Mouse (Mus musculus) cerebellum, adult 11 months (tissue): Measurements from ENCODE around the gene Neurod2.

Source experiments
- DNase-seq: peaks from one replicate; pipeline ENCODE4 v3.0.0; 2022

Neurod2 gene

DNA sequence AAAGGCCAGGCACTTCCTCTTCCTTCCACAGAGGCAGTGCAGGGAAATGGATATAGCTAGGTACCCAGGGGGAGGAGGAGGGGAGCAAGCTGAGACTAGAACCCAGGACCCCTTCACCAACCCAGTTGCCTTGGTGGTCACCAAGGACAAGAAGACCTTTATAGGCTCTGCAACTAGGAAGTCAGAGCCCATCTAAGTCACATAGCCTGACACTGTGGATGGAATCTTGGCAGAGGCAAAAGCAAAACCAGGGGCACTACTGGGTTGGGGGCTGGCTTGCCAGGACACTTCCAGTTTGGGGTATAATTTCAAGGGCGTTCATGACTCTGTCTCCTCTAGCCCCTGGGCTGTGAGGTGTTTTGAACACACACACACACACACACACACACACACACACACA lies 2.0 kb upstream of the Neurod2 start:
- no peak for DNase-seq

DNA sequence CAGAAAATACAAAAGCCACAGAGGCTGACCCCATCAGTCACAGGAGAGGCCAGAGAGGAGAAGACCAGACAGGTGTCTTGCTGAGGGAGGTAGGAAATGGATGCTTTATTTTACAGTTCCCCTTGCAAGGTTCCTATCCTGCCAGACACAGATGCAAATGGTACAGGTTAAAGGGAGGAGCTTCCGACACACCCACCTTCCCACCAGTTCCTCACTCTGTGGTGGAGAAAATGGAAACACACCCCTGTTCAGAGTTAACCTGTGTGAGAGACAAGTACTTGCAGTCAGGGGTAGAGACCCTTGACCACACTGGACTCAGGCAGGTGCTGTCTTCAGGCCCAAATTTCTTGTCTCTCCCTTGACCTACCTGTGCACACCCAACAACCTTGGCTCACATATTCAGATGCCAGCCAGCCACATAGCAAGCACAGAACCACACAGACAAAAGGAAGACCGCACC lies 1.3 kb upstream of the Neurod2 start:
- no peak for DNase-seq

DNA sequence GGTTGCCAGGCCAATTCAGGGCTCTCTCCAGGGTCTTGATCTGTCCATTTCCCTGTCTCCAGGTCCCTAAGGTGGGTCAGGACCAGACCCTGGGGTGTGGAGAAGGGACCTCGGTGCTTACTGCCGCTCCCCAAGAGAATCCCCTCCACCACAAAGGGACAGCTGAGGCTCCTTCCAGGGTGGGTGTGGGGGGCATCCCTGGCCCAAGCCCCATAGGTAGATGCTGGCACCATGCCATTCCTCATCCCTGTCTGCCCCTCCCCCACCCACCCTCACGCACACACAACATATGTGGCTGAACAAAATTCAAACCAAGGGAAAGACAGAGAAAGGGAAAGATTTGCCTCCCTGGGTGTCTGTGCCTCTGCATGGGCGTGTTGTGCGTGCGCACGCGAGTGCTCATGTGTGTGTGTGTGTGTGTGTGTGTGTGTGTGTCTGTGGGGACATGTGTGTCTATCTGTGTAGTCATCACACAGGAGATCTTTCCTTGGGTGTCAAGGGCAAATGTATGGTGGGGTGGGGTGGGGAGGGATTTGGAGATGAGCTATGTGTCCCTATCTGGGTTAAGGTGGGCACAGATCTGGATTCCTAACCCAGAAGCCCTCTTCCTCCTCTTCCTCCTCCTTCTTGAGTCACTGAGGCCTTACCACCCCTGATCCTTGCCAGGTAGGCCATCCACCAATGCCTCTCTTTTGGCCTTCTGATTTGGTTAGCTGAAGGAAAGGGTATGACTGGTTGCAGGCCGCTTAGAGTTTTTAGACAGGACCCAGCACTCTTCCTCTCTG lies 704 bp upstream of the Neurod2 start:
- peak; percentile 67 for DNase-seq

DNA sequence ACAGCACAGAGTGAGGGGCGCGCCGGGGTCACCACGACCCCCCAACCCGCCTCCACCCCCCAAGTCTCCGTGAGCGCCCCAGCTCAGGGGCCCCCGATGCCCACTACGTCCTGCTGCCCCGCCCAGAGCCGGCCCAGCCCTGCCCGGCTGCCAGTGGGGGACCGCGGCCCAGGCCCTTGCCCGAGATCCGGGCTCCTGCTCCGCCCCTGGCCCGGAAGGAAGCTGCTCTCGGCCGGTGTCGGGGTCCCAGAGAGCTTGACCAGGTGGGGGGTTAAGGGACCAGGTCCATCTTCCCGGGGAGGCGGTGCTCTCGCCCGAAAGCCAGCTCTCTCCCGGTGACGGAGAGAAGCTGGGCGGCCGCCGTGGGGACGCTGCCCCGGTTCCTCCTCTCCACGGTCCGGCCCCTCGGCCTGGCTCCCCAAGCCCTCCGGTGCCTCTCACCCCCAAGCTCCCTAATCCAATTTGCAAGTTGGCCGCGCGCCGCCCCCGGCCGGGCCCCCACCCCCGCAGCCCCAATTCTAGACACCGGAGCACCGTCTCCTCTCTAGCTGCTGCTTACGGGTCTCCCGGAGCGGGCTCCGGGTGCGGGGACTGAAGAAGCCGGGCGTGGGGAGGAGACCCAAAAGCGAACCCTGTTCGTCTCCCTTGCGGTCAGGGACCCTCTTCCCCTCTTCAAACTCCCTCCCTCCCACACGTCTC lies 928 bp downstream of the Neurod2 start:
- peak; percentile 65 for DNase-seq

DNA sequence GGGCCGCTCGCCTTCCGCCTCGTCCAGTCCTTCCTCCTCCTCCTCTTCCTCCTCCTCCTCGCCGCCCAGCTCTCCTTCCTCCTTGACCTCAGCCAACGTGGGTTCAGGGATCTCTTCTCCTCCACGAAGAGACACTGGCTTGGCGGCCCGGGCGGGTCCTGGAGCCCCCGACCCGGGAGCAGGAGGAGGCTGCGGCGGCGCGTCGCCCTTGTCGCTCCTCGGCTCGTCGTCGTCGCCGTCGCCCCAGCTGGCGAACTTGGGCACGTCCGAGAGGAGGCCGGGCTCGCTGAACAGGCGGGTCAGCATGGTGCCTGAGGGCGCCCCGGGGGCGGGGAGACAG lies 1.4 kb downstream of the Neurod2 start:
- no peak for DNase-seq

DNA sequence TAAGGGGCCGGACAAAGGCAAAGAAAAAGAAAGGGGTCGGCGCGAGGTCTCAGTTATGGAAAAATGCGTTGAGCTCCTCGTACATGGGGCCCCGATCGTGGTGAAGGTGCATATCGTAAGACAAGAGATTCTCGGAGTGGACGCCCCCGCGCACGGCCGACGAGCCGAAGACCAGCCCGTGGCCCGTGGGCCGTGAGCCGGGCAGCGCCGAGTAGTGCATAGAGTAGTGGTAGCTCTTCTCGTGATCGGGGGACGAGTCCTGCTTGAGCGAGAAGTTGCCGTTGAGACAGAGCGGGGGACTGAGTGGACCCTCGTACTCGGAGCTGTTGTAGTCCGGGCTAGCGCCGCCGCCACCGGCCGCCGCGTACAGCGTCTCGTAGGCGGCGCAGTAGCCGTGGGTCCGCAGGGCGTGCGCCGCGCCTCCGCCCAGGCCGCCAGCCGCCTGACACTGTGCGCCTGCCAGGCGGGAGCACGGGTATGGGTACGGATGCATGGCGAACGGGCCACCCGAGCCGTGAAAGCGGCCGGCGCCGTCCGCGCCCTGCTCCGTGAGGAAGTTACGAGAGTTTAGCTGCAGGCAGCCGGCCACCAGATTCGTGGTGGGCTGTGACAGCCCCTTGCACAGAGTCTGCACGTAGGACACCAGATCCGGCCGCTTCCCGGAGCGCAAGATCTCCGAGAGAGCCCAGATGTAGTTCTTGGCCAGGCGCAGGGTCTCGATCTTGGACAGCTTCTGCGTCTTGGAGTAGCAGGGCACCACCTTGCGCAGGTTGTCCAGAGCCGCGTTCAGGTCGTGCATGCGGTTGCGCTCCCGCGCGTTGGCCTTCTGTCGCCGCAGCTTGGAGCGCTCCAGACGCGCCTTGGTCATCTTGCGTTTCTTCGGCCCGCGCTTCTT lies 2.1 kb downstream of the Neurod2 start:
- DNase-seq = peak; percentile 54

DNA sequence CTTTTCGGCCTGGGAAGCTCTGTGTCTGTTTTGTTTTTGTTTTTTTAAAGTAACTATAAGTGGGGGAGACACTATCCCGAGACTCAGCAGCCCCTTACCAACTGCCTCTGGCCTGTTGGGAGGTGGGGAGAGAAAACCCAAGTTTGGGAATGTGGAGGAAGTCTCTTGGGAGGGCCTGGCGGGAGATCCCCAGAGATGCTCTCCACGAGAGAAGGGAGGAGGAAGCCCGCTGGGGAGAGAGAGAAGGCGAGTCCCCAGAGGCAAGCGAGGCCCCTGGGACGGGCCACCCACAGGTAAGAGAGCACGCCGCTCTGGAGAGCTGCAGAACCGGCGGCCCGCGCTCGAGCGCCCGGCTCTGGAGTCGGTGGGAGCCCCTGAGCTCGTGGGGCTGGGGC lies 2.7 kb downstream of the Neurod2 start:
- peak; percentile 33 for DNase-seq

DNA sequence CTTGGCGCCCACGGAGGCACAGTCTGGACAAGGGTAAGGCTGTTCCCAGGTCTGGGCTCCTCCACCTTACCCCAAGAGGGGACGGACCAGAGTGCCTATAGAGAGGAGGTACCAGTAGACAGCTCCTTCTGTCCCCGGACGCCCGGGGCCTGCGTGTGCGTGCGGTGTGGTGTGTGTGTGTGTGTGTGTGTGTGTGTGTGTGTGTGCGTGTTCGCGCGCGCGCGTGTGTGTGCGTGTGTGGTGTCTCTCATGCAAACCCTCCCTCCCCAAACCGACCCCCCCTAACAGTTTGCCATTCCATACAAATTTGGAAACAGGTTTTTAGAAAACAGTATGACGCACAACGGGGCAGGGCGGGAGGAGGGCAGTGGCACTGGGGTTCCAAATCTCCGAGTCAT lies 3.6 kb downstream of the Neurod2 start:
- no peak for DNase-seq

DNA sequence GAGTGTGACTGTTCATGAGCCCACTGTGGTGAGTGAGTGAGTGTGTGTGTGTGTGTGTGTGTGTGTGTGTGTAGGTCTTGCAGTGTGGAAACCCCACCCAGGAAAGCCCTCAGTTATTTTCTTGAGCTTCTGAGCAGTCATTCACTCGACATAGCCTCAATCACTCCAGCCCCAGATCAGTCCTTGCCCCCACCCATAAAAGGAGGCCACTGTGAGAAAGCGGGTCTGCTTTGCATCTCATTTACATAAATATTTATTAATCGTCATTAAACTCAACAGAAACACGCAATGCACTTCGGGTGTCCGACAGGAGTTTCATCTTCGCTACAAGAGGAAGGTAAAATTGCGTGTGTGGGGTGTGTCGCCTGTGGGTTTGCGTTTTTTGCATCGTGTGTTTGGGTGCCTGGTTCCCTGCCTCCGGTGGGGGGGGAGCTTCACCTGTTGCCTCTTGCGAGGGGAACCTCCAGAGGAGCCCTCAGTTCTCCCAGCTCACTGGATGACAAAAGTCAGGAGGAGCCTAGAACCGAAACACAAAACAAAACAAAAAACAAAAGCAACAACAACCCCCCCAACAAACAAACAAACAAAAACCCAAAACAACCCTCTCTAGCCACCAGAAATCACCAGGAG lies 4.1 kb downstream of the Neurod2 start:
- DNase-seq = peak; percentile 47

DNA sequence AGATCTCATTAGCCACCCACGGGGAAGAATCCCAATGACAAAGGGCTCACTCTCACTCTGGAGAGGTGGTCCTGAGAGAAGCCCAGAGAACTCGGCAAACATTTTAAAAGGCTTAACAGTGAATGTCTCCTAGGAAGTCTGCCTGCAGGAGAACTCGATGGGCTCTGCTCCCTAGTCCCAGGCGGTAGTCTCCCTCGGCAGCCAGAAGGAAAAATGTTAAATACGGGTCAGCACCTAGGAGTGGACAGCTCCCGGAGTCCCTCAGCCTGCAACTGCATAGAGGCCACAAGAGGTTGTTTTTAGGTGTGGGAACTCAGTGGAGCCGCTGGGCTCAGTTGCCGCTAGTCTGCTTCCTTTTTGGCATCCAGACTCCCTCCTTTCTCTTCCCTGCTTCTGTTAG lies 5.5 kb downstream of the Neurod2 start:
- DNase-seq = peak; percentile 32

DNA sequence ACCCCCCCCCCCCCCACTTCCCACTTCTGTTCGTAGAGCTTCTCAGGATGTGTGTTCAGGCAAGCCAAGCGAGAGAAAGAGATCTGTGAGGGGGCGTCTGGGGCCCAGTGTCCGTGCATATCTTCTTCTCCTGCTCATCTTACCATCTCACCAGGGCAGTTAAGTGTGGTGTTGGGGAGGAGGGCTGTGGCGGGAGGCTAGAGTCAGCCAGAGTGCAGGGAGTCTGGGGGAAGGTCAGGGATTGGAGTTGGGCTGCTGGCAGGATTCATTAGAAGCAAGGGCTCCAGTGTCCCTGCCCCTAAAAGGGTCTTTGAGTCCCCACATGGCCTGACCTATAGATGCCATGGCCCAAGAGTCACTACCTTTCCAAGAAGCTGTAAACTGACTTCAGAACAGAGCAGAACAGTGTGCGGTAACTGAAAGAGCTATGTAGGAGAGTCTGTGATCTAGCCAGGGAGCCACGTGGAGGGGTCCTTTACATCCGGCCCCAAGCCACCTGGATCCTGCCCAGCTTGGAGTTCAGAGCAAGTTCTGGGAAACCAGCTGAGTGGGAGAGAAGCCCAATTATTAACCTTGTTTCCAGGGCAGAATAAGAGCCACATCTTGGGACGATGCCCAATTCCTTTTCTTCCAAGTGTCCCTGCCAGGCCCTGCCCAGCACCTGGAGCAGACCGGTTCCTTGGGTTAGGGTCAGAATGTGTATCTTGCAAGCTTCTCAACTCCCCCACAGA lies 6.1 kb downstream of the Neurod2 start:
- DNase-seq = peak; percentile 55

DNA sequence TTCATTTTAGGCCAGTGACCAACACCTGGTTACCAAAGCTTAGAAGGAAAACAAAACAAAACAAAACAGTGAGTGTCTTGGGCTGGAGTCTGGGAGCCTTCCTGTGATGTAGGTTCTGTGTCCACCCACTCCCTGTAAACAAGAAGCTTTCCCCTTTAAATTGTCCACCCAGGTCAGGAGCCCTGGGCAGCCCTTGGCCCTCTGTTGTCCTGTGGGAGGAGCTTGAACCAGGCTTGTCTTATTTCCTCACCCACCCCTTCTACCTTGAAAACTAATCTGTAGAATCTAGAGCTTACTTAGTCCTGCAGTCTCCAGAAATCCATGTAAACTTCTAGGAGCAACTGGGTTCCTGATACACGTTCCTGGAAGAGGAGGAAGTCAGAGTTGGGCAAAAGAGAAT lies 7.3 kb downstream of the Neurod2 start:
- no peak for DNase-seq

DNA sequence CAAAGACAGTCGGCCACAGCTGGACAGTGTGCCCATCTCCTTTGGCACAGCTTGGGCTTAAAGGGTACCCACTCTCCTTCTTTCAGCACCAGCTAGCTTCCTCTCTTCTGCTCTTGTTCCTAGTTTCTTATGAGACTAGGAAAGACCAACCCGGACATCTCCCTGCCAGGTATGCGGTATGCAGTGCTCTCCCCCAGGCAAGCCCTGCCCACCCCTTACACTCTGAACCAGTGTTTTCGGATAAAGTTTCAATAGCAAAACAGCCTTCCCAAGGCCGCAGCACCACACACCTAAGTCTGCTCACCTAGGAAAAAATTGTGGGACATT lies 7.8 kb downstream of the Neurod2 start:
- DNase-seq = no peak

DNA sequence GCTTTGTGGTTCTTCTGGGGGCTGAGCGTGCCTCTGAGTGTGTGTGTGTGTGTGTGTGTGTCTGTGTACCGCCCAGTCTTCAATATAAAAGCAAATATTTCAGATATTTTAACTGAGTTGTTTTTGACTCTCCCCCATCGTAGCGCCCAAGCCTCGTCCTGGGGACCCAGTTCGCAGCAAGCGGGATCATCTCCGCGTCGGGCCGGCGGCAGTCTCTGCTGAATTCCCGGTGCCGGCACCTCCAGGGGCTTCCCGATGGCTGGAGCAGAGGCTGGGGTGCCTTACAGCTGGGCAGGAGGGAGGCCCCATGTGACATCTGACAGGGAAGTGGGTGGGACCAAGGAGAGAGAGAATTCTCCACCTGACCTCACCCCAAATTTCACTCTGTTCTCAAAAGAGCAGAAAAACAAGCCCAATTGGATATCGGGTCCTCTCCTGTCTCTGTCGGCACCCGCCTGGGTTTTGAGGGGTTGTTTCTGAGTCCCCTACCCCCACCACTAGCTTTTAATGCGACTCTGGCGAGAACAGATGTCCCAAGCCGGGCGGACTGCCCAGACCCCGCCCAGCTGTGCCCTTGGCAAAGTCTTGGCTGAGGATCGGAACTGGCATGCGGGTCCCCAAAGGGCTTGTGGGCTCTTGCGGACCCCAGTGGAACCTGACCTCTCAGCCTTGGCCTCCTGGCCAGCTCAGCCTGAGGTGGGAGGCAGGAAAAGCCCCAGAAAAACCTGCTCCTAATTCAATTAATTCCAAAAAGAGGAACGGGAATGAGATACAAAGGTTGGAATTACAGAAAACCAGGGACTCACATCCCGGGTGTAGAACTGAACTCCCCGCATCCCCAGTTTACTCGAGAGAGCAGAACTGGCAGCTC lies 8.4 kb downstream of the Neurod2 start:
- DNase-seq = peak; percentile 62

DNA sequence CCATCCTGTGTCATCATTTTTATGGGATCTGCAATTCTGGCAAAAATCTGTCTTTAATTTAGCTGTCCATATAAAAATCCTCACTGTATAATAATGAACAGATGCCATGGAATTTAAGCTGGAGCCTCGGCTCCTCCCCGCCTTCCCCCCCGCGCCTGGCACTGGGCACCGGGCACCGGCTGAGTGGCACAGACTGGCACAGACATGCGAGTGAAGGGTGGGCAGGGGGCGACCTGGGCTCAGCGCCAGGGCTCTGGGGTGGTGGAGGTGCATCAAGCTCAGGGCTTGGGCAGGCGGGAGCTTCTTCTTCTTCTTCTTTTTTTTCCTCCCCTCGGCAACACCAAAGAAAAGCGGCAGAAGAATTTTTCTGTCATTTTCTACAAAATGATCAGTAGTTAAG lies 9.1 kb downstream of the Neurod2 start:
- peak; percentile 65 for DNase-seq

DNA sequence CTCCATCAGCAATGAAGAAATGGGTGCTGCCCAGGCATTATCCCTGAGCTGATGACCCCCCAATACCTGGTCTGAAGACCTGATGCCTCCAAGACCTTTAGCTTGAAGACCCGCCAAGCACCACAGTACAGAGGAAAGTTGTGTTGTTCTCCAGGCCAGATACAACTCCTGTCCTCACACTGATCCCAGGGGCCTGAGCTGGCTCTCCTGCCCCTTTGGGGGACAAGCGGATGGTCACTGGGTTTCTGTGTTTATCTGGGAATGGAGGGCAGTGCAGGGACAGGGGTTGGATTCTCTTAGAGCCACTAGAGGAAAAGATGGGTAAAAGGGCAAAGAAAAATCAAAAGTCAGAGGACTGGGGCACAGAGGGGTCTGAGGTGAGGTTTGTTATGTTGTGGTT lies 9.5 kb downstream of the Neurod2 start:
- DNase-seq = no peak

DNA sequence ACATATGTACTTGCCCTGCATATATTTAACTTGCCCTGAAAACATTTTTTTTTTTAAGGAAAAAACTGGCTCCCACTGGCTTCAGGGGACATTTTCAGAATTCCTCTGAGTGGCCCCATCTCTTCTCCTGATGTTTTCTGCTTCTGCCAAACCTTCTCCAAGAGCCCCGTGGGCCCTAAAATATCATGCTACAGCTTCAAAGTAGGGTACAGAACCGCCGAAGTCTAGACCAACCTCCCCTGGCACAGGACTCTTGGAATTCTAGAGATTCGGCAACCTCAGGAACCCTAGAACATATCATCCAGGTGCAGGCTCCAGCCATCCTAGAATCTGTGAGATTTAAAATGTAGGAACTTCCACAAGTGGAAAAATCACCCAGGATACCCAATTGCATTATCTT lies 9.9 kb downstream of the Neurod2 start:
- DNase-seq = no peak

DNA sequence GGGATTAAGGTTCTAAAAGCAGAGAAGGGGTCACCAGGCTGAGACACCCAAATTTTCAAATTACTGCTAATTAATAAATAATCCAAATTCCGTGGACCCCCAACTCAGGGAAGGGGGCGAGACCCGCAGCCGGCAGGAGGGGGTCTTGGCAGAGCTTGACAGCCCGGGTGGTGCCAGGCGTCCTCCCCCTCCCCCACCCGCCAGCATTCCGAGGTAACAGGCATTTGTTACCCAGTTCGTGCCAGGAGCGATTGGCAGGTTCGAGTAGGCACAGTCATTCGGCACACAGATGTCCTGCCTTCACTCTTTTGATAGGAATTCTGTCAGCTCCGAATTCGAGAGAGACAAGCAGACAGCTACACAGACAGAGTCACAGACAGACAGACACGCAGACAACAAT lies 10.3 kb downstream of the Neurod2 start:
- peak; percentile 57 for DNase-seq

DNA sequence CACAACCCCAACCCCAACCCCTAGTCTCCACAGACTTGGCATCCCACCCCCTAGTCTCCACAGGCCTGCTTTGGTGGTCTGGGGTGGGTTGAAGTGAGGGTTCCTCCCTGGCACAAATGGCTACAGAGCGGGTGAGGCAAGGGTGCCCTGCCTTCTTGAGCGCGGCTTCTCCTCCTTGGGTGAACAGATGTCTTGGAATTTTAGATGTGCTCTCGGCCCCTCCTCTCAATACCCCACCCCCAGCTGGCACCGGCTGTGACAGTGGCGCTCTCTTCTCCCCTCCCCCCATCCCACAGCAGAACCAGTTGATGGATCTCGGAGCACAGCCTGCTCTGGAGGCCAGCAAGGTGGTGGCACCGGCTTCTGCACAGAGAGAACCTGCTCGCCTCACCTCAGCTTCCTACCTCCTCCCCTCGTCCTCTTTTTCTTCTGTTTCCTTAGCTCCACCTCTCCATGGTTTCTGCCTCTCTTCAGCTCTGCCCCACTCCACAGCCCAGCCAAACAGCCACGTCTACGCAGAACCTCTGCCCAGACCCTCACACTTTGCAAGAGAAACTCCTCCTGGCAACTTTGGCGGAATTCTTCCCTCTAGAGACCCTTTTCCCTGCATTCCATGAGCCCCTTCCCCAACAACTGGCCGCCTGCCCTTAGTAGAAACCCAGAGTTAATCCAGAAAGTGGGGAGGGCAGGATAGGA lies 10.9 kb downstream of the Neurod2 start:
- peak; percentile 47 for DNase-seq

DNA sequence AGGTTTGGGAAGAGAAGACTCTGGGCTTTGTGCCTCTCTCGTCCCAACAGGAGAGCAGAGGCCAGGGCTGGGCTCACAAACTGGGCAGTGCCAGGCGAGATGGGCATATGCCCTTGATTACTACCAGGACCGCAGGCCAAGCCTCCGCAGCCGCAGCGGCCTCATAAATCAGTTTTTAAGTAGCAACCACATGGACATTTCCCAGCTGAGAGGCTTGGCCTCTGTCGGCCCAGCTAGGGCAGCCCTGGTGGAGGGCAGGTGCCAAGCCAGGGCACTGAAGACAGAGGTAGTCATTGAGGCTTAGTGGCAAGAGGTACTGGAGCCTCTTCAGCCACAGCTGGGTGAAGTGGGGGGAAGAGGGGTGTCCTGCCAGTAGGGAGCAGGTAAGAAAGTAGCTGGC lies 12.0 kb downstream of the Neurod2 start:
- DNase-seq = no peak

DNA sequence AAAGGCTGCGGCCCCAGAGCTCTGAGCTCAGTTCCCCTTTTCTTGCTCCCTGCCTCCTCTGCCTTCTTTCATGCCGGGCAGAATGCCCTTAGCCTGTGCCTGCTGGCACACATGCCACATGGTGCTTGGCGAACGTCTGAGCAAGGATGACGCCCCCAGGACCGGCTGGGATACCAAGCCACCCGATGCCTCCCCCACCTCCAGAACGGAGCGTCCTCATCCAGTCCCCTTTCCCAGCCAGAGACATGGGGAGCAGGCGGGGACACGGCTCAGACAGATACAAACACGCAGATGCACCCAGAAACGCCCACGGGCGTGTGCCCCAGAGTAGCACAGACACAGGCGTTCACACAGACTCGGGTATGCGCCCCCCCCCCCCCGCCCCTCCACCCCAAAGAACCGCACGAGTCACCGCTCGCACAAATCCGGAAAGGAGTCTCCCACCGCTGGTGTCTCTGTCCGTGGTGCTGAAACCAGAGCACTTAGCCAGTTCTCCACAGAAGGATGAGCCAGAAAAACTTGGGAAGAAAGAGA lies 15.6 kb downstream of the Neurod2 start:
- peak; percentile 52 for DNase-seq
